Mouse (Mus musculus): ENCODE results near the gene Ddx21.

GRCm38 (mm10) chr10:62601833-62602176, 276 bp downstream of the Ddx21 start:
- TF ChIP-seq CTCF (IDR thresholded peaks at IDR 0.05; ENCODE audit: extremely low read depth, insufficient read length, insufficient replicate concordance, low read depth, low read length) = no peak
- no peak for TF ChIP-seq POLR2A (IDR thresholded peaks at IDR 0.05; ENCODE audit: low read depth, low read length)

All from small intestine, adult 2 months (tissue).